Mouse (Mus musculus): Measurements from ENCODE around the gene Ube2j1. TPM values are rescaled to one million over a fixed set of nuclear protein-coding genes. Genes with fewer than 3 reads are reported as not detected.

The Ube2j1 gene
- polyA plus RNA-seq, 1 experiment: 34.3 TPM

- Histone ChIP-seq H3K27ac (ENCODE audit: insufficient read depth, low read length) (no peak overlapping the region), H3K9ac (ENCODE audit: low read depth, poor library complexity, severe bottlenecking) (no peak overlapping the region), H3K4me3 (ENCODE audit: low read depth, low read length) (no peak overlapping the region), H3K4me1 (ENCODE audit: control insufficient read depth, insufficient read depth, low read length) (no peaks in the 10 kb centered on the region), H3K36me3 (ENCODE audit: control insufficient read depth, insufficient read depth, low read length, poor library complexity, severe bottlenecking) (no peaks in the 10 kb centered on the region), H3K27me3 (ENCODE audit: control insufficient read depth, insufficient read depth, low read length, poor library complexity, severe bottlenecking) (no peaks in the 10 kb centered on the region), H3K9me3 (replicated peaks; ENCODE audit: control insufficient read depth, insufficient read depth, low read length, poor library complexity, severe bottlenecking) (no peaks in the 10 kb centered on the region)
- no peak for TF ChIP-seq EP300 (IDR thresholded peaks at IDR 0.05; ENCODE audit: insufficient read depth, low read depth, low read length)
- no peak for TF ChIP-seq CTCF (IDR thresholded peaks at IDR 0.05; ENCODE audit: low read depth, low read length)
- no peak for TF ChIP-seq POLR2A (IDR thresholded peaks at IDR 0.05; ENCODE audit: insufficient read depth, low read length)
Measured at GRCm38 (mm10) chr4:33064986-33065385, 33.8 kb downstream of the Ube2j1 start.

- Histone ChIP-seq H3K9me3 (replicated peaks; ENCODE audit: control insufficient read depth, insufficient read depth, low read length, poor library complexity, severe bottlenecking) (no peaks in the 10 kb centered on the region), H3K9ac (ENCODE audit: low read depth, poor library complexity, severe bottlenecking) (no peak overlapping the region), H3K27me3 (ENCODE audit: control insufficient read depth, insufficient read depth, low read length, poor library complexity, severe bottlenecking) (no peaks in the 10 kb centered on the region), H3K4me1 (ENCODE audit: control insufficient read depth, insufficient read depth, low read length) (no peaks in the 10 kb centered on the region), H3K4me3 (ENCODE audit: low read depth, low read length) (no peak overlapping the region), H3K36me3 (ENCODE audit: control insufficient read depth, insufficient read depth, low read length, poor library complexity, severe bottlenecking) (no peaks in the 10 kb centered on the region), H3K27ac (ENCODE audit: insufficient read depth, low read length) (no peak overlapping the region)
- TF ChIP-seq EP300 (IDR thresholded peaks at IDR 0.05; ENCODE audit: insufficient read depth, low read depth, low read length): no peak
- no peak for TF ChIP-seq CTCF (IDR thresholded peaks at IDR 0.05; ENCODE audit: low read depth, low read length)
- TF ChIP-seq POLR2A (IDR thresholded peaks at IDR 0.05; ENCODE audit: insufficient read depth, low read length): no peak
Measured at GRCm38 (mm10) chr4:33066223-33066960, 35.2 kb downstream of the Ube2j1 start.

GRCm38 (mm10) chr4:33067331-33067730 lies 36.1 kb downstream of the Ube2j1 start:
- Histone ChIP-seq H3K27me3 (ENCODE audit: control insufficient read depth, insufficient read depth, low read length, poor library complexity, severe bottlenecking) (no peaks in the 10 kb centered on the region), H3K9ac (ENCODE audit: low read depth, poor library complexity, severe bottlenecking) (no peak overlapping the region), H3K4me1 (ENCODE audit: control insufficient read depth, insufficient read depth, low read length) (no peaks in the 10 kb centered on the region), H3K36me3 (ENCODE audit: control insufficient read depth, insufficient read depth, low read length, poor library complexity, severe bottlenecking) (no peaks in the 10 kb centered on the region), H3K27ac (ENCODE audit: insufficient read depth, low read length) (no peak overlapping the region), H3K4me3 (ENCODE audit: low read depth, low read length) (no peak overlapping the region), H3K9me3 (replicated peaks; ENCODE audit: control insufficient read depth, insufficient read depth, low read length, poor library complexity, severe bottlenecking) (no peaks in the 10 kb centered on the region)
- TF ChIP-seq POLR2A (IDR thresholded peaks at IDR 0.05; ENCODE audit: insufficient read depth, low read length): no peak
- no peak for TF ChIP-seq EP300 (IDR thresholded peaks at IDR 0.05; ENCODE audit: insufficient read depth, low read depth, low read length)
- no peak for TF ChIP-seq CTCF (IDR thresholded peaks at IDR 0.05; ENCODE audit: low read depth, low read length)

GRCm38 (mm10) chr4:33067826-33068225 lies 36.6 kb downstream of the Ube2j1 start:
- no peak overlapping the region for H3K4me3 ChIP-seq (ENCODE audit: low read depth, low read length)
- no peak overlapping the region for H3K27ac ChIP-seq (ENCODE audit: insufficient read depth, low read length)
- H3K9ac ChIP-seq (ENCODE audit: low read depth, poor library complexity, severe bottlenecking): no peak overlapping the region
- H3K9me3 ChIP-seq (replicated peaks; ENCODE audit: control insufficient read depth, insufficient read depth, low read length, poor library complexity, severe bottlenecking): no peaks in the 10 kb centered on the region
- no peaks in the 10 kb centered on the region for H3K27me3 ChIP-seq (ENCODE audit: control insufficient read depth, insufficient read depth, low read length, poor library complexity, severe bottlenecking)
- H3K4me1 ChIP-seq (ENCODE audit: control insufficient read depth, insufficient read depth, low read length): no peaks in the 10 kb centered on the region
- H3K36me3 ChIP-seq (ENCODE audit: control insufficient read depth, insufficient read depth, low read length, poor library complexity, severe bottlenecking): no peaks in the 10 kb centered on the region
- TF ChIP-seq CTCF (IDR thresholded peaks at IDR 0.05; ENCODE audit: low read depth, low read length) (no peak), EP300 (IDR thresholded peaks at IDR 0.05; ENCODE audit: insufficient read depth, low read depth, low read length) (no peak), POLR2A (IDR thresholded peaks at IDR 0.05; ENCODE audit: insufficient read depth, low read length) (no peak)

DNA sequence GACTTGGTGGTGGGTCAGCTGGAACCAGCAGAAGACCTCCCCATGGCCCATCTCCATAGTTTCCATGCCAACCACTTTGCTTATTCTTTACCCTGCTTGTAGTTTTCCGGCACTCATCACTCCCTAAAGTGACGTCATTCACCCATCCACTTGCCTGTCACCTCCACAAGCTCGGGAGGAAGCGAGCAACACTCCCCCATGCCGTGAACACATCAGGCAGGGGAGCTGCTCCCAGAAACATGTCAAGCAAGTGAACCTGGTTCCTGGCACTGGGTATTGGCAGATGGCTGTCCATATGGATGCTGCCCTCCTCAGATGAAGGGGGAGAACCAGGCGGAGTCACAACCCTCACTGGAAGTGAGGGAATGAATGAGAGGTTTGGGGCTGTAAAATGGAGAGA lies 37.7 kb downstream of the Ube2j1 start:
- Histone ChIP-seq H3K9me3 (replicated peaks; ENCODE audit: control insufficient read depth, insufficient read depth, low read length, poor library complexity, severe bottlenecking) (no peaks in the 10 kb centered on the region), H3K36me3 (ENCODE audit: control insufficient read depth, insufficient read depth, low read length, poor library complexity, severe bottlenecking) (no peaks in the 10 kb centered on the region), H3K4me3 (ENCODE audit: low read depth, low read length) (no peak overlapping the region), H3K27me3 (ENCODE audit: control insufficient read depth, insufficient read depth, low read length, poor library complexity, severe bottlenecking) (no peaks in the 10 kb centered on the region), H3K9ac (ENCODE audit: low read depth, poor library complexity, severe bottlenecking) (no peak overlapping the region), H3K27ac (ENCODE audit: insufficient read depth, low read length) (no peak overlapping the region), H3K4me1 (ENCODE audit: control insufficient read depth, insufficient read depth, low read length) (no peaks in the 10 kb centered on the region)
- TF ChIP-seq EP300 (IDR thresholded peaks at IDR 0.05; ENCODE audit: insufficient read depth, low read depth, low read length) (no peak), POLR2A (IDR thresholded peaks at IDR 0.05; ENCODE audit: insufficient read depth, low read length) (no peak), CTCF (IDR thresholded peaks at IDR 0.05; ENCODE audit: low read depth, low read length) (no peak)

DNA sequence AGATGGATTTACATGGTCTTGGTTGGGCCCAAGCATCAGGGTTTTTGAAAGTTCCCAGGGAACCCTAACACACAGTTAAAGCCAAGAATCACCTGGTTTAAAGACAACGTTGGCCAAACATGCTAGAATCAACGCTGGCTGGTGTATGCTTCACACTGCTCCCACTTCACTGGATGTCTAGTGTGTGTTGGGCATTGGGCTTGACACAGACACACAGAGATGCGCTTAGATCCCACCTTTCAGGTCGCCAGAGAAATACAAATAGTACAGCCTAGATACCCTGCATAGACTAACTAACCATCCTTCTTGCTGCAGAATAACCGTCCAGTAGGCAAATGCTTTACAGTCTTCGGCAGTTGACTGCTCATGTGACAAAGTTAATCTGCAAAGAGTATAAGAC lies 39.1 kb downstream of the Ube2j1 start:
- Histone ChIP-seq H3K36me3 (ENCODE audit: control insufficient read depth, insufficient read depth, low read length, poor library complexity, severe bottlenecking) (no peaks in the 10 kb centered on the region), H3K27me3 (ENCODE audit: control insufficient read depth, insufficient read depth, low read length, poor library complexity, severe bottlenecking) (no peaks in the 10 kb centered on the region), H3K4me3 (ENCODE audit: low read depth, low read length) (no peak overlapping the region), H3K9ac (ENCODE audit: low read depth, poor library complexity, severe bottlenecking) (no peak overlapping the region), H3K4me1 (ENCODE audit: control insufficient read depth, insufficient read depth, low read length) (no peaks in the 10 kb centered on the region), H3K27ac (ENCODE audit: insufficient read depth, low read length) (no peak overlapping the region), H3K9me3 (replicated peaks; ENCODE audit: control insufficient read depth, insufficient read depth, low read length, poor library complexity, severe bottlenecking) (no peaks in the 10 kb centered on the region)
- TF ChIP-seq POLR2A (IDR thresholded peaks at IDR 0.05; ENCODE audit: insufficient read depth, low read length): no peak
- TF ChIP-seq CTCF (IDR thresholded peaks at IDR 0.05; ENCODE audit: low read depth, low read length): no peak
- TF ChIP-seq EP300 (IDR thresholded peaks at IDR 0.05; ENCODE audit: insufficient read depth, low read depth, low read length): no peak

Data from ES-Bruce4 (cell line).